ENCODE assay signal across 11 mouse cellular contexts in the genomic region with DNA sequence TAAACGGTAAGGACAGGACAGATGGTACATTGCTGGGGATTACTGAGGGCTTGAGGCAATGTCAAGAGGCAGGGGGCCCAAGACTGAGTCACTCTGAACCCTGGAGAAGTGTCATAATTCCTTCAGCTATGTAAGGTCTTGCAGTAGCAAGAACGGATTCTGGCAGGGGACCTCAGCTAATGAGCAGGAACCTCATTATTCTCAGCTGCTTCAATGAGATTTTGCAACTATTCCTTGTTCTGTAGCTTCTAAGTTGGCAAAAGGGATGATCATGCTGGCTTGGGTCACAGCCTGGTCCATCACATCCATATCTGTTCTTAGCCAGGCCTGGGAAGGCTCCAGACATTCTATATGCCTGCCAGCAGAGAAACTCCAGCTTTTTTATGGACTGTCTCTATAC. TPM values are rescaled to one million over a fixed set of nuclear protein-coding genes. Genes with fewer than 3 reads are reported as not detected.
DNase-seq lines count a peak whose midpoint lies in the region; ATAC-seq and TF ChIP-seq lines count a peak whose summit lies in the region.
"Had no signal": no experiment of that assay in that cellular context is flagged by ENCODE, and none has a peak within 500 bp of the region (broad histone marks: within the 10 kb centered on the region; RNA-seq: fewer than 3 reads in every experiment).

No protein-coding gene starts in this region.

- H3K36me3 ChIP-seq in heart, embryonic 11.5 days (ENCODE audit: control insufficient read depth, insufficient read depth, low read length), result no peaks in the 10 kb centered on the region
- H3K36me3 ChIP-seq in neural tube, embryonic 14.5 days (ENCODE audit: control insufficient read depth, insufficient read depth, low read length), result no peaks in the 10 kb centered on the region
- no peaks in the 10 kb centered on the region; the same call in 1 of the 2 replicates for H3K36me3 ChIP-seq in forebrain, postnatal 0 days (ENCODE audit: insufficient read depth)

- peak; percentile 88 for DNase-seq in heart, adult 11 months
- DNase-seq in neural tube, embryonic 10.5 days (ENCODE audit: extremely low spot score, low spot score), result no peak
- DNase-seq in forebrain, postnatal 0 days, result no peak
- peak; percentile 16 for DNase-seq in retina, embryonic 14.5 days (ENCODE audit: low spot score)
- DNase-seq in adrenal gland, adult 8-10 months, result no peak
- DNase-seq in ovary, postnatal 36 days (ENCODE audit: low spot score), result no peak
- DNase-seq: gastrocnemius, postnatal 36 days; heart, postnatal 4 days; thymus, postnatal 14 days had no signal

- H3K9me3 ChIP-seq in heart, embryonic 11.5 days (replicated peaks; ENCODE audit: control insufficient read depth, low read length), result no peaks in the 10 kb centered on the region
- no peaks in the 10 kb centered on the region for H3K9me3 ChIP-seq in neural tube, embryonic 14.5 days (ENCODE audit: control insufficient read depth, low read length)
- H3K9me3 ChIP-seq in forebrain, postnatal 0 days (ENCODE audit: low read length), result no peaks in the 10 kb centered on the region

- 0 out of 2 replicates have a peak, but pooled peaks cover 4% of the 10 kb centered on the region for H3K4me1 ChIP-seq in heart, embryonic 11.5 days (ENCODE audit: control insufficient read depth, insufficient read depth, low read length)
- H3K4me1 ChIP-seq in neural tube, embryonic 14.5 days (ENCODE audit: control insufficient read depth, insufficient read depth, low read length), result no peaks in the 10 kb centered on the region
- no peaks in the 10 kb centered on the region for H3K4me1 ChIP-seq in forebrain, postnatal 0 days (ENCODE audit: insufficient read depth)

- no peak overlapping the region for H3K27ac ChIP-seq in heart, embryonic 11.5 days (ENCODE audit: low read depth, low read length)
- H3K27ac ChIP-seq in neural tube, embryonic 14.5 days (ENCODE audit: low read depth, low read length), result no peak overlapping the region
- H3K27ac ChIP-seq in forebrain, postnatal 0 days (ENCODE audit: low read depth, low read length), result peak overlapping the region; percentile 15; the same call in 1 of the 2 replicates

- H3K9ac ChIP-seq in heart, embryonic 11.5 days (ENCODE audit: low read depth, low read length), result no peak overlapping the region
- H3K9ac ChIP-seq in neural tube, embryonic 14.5 days (replicated peaks; ENCODE audit: low read depth, low read length), result no peak overlapping the region
- no peak overlapping the region for H3K9ac ChIP-seq in forebrain, postnatal 0 days

- no peaks in the 10 kb centered on the region; the same call in 1 of the 2 replicates for H3K27me3 ChIP-seq in heart, embryonic 11.5 days (ENCODE audit: control insufficient read depth, insufficient read depth, low read length)
- no peaks in the 10 kb centered on the region for H3K27me3 ChIP-seq in neural tube, embryonic 14.5 days (ENCODE audit: control insufficient read depth, insufficient read depth, low read length)
- H3K27me3 ChIP-seq in forebrain, postnatal 0 days (ENCODE audit: insufficient read depth, low read length), result no peaks in the 10 kb centered on the region

- no peak overlapping the region for H3K4me3 ChIP-seq in heart, embryonic 11.5 days (ENCODE audit: low read depth, low read length)
- H3K4me3 ChIP-seq in neural tube, embryonic 14.5 days (ENCODE audit: low read depth, low read length), result no peak overlapping the region
- H3K4me3 ChIP-seq in forebrain, postnatal 0 days (ENCODE audit: low read depth, low read length), result no peak overlapping the region

- 80% methylated on average over 2 of the region's 2 CpGs for WGBS in heart, embryonic 11.5 days (ENCODE audit: insufficient replicate concordance)
- 79% methylated on average over 2 of the region's 2 CpGs for WGBS in neural tube, embryonic 14.5 days
- 47% methylated on average over 2 of the region's 2 CpGs for WGBS in forebrain, postnatal 0 days

- no peak overlapping the region for H3K4me2 ChIP-seq in heart, embryonic 11.5 days
- H3K4me2 ChIP-seq in neural tube, embryonic 14.5 days (ENCODE audit: low read depth, low read length), result no peak overlapping the region
- H3K4me2 ChIP-seq in forebrain, postnatal 0 days (ENCODE audit: low read depth), result no peak overlapping the region

- TF ChIP-seq CTCF in forebrain, postnatal 0 days (IDR thresholded peaks at IDR 0.05; ENCODE audit: low read depth), result no peak

- no peak for ATAC-seq in heart, embryonic 11.5 days (replicated peaks; ENCODE audit: insufficient number of reproducible peaks, low FRiP score, low TSS enrichment)
- peak; percentile 31; the same call in 1 of the 2 replicates for ATAC-seq in neural tube, embryonic 14.5 days (ENCODE audit: low read depth)
- no peak; the same call in 1 of the 2 replicates for ATAC-seq in forebrain, postnatal 0 days

RNA-seq across cellular contexts. Expression of a gene that starts 59.0 kb away (rescaled TPM):
- polyA plus RNA-seq in heart, embryonic 11.5 days (2014; fragmentation: Nextera tagmentation; extraction: Ambion mirVana), result 56.6 and 63.9 TPM in 2 replicates
- 45.0 and 57.8 TPM in 2 replicates for polyA plus RNA-seq in neural tube, embryonic 14.5 days (2014; fragmentation: Nextera tagmentation; extraction: Ambion mirVana)
- total RNA-seq in forebrain, postnatal 0 days (2014; rRNA removed), result 33.5 and 62.9 TPM in 2 replicates
- polyA plus RNA-seq in forebrain, postnatal 0 days (2015; fragmentation: Nextera tagmentation; extraction: Ambion mirVana), result 17.2 and 33.6 TPM in 2 replicates
- total RNA-seq in adrenal gland, adult 8-10 months (2022), result 100 to 1,000 TPM; 495 to 753 (median 629) TPM

Comparison
In these comparisons a context has a peak if more than half of its experiments do, and no peak if none do; other contexts are left out.
1. DNase-seq: peak in heart, adult 11 months (single experiment) and retina, embryonic 14.5 days (single experiment); none in neural tube, embryonic 10.5 days (single experiment), forebrain, postnatal 0 days (single experiment), adrenal gland, adult 8-10 months (single experiment) and ovary, postnatal 36 days (single experiment).